Mouse (Mus musculus): ENCODE results near the gene Nlgn3.
"Not testable (repeated sequence)": the region's sequence is repeated elsewhere in the genome, so short reads cannot be mapped to it uniquely, and the experiment has no call there.

Nlgn3 gene

DNA sequence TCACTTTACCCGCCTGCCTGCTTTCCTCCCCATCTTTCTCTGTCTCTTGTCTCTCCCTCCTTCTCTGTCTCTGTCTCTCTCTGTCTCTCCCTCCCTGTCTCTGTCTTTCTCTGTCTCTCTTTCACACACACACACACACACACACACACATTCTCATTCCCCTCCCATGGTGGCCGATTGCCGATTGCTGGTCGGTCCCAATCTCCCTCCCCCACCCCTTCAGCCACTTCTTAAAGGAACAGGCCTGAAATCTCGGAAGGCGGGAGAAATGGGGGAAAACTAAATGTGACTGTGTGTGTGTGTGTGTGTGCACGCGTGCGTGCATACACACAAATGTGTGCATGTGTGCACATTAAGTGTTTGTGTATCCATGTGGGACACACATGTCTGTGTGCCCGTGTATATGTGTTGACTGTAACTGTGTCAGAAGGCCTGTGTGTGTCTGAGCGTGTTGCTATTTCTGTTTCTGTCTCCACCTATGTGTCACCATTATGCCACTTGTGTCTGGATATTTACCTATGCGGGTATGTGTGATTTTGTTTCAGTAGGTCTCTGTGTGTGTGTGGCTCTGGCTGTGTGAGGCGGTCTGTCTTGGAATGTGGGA is 1.6 kb downstream of the Nlgn3 start:
- no peak for DNase-seq

DNA sequence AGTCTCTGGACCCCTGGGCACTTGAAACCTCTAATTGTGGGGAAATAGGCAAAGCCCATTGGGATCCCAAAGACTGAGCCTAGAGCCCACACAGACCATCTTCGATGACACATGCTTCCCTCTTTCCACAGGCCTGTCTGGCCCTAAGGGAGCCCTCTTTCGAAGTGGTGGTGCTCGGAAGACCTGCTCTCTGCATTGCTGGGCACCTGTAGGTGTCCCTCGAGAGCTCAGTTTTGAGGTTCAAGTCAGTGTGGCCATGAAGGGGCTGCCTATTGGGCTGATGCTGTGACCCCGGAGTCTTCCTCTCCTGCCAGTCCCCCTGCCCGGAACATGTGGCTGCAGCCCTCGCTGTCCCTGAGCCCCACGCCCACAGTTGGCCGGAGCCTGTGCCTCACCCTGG is 2.7 kb downstream of the Nlgn3 start:
- no peak for DNase-seq

DNA sequence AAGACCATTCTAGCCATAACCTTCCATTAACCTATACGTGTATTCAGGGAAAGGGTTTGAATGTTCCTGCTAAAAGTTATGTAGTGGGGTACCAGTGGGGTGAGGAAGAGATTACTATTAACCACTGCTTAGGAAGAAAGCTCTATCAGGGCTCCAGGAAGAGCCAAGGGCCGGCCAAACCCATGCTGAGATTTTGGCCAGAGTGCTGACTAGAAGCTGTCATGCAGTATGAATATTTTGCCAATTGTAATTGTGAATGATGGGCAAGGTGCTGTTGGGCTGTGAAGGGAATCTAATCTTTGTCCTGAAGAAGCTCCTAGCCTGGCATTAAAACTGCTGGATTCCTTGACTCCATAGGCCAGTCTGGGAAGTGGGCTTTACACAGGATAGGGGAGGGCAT is 5.7 kb downstream of the Nlgn3 start:
- DNase-seq = no peak

DNA sequence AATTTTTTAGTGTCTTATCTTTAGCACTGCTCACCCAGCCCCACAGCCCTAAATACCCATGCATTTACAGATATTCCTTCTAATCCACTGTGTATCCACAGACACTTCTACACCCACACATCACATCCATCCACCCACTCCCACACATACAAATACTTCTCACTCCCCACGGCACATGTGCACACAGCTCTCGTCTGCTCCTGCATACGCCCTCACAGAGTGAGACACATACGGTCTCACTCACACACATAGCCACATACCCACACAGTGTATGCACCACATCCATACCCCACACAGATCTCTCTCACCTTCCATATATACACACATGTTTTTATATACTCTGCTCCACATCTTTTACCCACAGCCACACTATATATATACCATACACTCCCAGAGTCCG is 10.3 kb downstream of the Nlgn3 start:
- DNase-seq = no peak

DNA sequence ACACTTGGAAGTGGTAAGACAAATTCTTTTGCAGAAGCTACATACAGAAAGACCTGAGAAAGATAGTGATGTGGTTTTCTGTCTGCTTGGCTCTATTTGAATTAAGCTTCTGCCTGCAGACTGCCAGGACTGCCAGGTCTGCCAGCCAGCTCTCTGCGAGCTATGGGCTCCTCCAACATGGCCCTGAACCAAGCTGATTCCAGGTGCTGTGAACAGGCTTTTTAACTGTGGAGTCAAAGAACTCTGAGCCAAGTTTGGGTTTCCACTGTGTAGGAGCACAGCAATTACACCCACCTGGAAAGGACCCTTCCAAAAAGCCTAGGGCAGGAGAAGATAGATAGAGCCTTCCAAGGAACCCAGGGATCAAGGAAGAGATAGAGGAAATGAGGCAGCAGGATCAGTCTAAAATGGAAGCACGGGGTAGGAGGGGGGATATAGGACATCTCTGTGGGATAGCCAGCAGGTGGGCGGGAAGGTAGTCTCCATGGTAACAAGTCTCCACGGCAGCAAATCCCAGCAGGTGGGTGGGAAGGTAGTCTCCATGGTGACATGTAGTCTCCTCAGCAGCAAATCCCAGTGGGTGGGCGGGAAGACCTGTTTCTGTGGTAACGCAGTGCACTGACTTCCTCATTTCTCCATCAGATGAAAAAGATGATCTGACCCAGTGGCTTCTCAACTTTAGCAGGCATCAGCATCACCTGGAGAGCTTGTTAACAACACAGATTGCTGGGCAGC is 14.8 kb downstream of the Nlgn3 start:
- DNase-seq = no peak

DNA sequence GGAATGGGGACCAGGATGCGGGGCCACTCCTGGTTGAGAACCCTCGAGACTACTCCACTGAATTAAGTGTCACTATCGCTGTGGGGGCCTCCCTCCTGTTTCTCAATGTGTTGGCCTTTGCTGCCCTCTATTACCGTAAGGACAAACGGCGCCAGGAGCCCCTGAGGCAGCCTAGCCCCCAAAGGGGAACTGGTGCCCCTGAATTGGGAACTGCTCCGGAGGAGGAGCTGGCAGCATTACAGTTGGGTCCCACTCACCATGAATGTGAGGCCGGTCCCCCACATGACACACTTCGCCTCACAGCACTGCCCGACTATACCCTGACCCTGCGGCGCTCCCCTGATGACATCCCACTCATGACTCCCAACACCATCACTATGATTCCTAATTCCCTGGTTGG is 20.8 kb downstream of the Nlgn3 start:
- no peak for DNase-seq

DNA sequence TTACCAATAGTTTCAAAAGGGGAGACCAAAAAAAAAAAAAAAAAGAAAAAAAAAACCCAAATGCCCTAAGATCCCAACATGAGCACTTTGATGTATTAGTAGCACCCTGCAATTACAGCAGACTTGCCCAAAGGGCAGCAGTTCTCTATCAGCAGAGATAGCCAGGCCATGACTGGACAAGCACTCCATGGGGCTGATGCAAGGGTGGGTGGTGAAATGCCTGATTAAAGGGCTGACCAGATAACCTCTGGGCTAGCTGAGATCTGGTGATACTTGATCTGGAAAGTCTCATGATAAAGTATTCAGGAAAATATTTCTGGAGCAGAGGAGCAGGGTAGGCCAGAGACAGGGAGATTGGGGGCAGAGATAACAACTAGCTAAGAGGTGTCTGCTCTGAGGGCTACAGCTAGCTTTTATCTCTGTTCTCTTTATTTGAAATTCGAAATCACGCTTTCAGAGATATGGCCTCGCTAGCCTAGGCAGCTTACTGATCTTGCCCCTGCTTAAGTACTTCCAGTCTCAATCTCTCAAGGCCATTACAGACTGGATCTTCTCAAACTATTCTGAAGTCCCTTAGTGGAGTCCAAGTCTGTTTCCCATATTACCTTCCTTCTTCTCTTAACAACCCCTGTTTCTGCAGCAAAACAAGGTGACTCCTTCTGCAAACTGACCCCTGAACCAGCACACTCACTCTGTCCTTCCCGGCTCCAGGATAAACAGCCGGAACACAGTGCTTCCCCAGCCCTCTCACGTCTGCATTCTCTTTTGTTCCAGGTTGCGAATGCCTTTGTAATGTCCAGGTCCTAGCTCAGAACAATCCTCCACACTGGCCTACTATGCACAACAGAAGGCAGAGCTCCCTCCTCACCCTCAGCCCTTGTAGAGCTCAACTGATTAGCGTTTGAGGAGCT is 27.3 kb downstream of the Nlgn3 start:
- no peak for DNase-seq

DNA sequence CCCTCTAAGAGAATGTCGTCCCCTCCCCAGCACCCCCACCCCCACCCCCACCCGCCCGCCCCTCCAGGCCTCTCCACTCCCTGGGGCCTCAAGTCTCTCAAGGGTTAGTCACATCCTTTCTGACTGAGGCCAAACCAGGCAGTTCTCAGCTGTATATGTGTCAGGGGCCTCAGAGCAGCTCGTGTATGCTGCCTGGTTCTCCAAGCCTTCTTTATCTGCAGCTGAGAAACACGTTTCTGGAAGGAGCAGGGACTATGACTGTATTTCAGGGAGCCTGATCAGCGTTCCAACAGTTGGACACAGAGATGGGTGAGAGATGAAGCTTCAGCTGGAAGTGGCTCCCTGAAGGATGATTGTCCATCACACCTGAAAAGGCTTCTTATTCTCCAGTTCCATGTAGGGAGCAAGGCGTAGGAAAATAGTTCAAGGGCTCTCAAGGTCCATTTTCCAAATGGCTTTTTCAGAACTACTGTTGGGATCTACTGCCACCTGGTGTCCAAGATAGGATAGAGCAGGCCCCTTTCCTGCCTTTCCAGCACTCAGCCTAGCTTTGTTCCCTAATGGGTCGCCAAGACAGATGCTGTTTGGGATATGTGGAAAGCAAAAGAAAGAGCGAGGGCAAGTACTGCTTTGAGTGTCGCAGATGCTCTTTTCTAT is 30.5 kb downstream of the Nlgn3 start:
- DNase-seq = peak in 1 of 2 experiments; percentile 32

DNA sequence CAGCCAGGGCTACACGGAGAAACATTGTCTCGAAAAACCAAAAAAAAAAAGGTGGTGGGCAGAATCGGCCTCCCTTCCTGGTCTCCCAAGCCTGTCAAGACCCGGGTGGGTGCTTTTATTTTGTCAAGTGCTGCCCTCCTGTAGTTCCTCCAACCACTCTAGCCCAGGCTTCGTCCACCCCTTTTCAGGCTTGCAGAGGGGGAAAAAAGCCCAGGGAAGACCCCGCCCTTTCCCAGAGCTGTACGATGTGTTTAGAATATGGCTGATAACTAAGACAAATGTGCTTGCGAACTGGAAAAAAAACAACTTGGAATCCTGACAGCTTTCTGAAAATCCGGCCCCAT is 33.0 kb downstream of the Nlgn3 start:
- DNase-seq = no peak

DNA sequence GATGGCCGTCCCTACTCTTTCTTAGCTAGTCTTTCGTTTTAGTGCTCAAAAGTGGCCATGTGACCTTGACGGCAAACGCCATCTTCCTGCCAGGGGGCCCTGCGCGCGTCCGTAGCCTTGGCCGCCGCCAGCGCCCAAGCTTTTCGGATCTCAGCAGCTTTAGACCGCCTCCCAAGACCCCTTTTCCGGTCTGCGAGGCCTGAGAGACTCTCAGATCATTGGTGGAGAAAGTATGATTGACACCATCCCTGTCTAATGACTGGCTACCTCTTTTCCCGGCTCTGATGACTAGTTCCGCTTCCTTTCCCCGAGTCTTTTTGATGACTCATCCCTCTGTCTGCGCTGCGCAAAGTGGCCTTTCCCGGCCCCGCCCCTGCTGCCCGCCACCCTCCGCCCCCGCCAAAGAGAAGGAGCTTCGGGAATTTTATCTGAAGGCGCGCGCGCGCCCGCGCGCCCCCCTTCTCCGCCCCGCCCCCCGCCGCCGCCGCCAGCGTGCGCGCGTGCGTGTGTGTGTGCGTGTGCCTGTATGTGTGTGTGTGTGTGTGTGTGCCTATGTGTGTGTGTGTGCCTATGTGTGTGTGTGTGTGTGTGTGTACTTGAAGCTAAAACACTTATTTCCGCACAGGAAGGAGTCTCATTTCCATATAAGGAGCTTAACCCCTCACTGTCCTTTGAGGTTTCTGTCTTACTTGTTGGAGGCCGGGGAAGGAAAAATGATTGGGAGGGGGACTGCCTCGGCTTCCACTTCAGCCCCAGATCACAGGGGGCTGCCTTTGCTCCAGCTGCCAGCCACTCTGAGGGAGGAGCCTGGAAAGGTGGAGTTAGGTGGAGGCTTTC is 33.6 kb downstream of the Nlgn3 start:
- DNase-seq = peak; percentile 63 to 73

DNA sequence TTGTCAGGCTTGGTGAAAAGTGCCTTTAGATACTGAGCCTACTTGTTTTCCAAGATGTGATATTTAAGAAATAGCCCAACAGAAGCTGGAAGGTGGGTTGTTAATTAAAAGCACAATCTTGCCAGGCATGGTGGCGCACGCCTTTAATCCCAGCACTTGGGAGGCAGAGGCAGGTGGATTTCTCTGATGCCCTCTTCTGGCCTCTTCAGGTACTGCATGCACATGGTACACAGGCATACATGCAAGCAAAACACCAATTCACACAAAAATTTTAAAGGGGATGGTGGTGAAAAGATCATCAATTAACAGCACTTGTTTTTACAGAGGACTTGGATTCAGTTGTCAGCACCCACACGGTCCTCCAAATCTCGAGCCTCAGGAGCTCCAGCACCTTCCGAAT is 35.6 kb downstream of the Nlgn3 start:
- peak in 1 of 2 experiments; percentile 21 for DNase-seq

DNA sequence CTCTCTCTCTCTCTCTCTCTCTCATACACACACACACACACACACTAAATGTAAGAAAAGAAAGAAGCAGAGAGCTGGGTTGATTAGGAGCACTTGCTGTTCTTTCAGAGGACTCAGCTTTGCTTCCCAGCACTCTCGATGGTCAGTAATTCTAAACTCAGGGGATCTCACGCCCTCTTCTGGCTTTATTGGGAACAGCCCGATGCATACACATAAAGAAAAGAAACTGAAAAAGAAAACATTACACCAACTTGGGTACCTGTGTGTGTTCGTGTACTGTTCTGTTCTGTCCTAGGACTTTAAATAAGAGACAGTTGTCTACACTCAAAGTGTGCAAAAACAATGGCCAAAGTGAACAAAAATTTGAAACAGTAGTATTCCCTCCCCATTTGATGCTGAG is 39.7 kb downstream of the Nlgn3 start:
- no peak for DNase-seq

DNA sequence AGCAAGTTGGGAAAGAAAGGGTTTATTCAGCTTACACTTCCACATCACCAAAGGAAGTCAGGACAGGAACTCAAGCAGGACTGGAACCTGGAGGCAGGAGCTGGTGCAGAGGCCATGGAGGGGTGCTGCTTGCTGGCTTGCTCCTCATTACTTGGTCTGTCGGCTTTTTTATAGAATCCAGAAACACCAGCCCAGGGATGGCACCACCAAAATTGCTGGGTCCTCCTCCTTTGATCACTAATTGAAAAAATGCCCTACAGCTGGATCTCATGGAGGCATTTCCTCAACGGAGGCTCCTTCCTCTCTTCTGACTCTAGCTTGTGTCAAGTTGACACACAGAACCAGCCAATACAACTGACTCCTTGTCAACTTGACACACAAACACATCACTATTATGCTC is 43.9 kb downstream of the Nlgn3 start:
- DNase-seq = not testable (repeated sequence)

DNA sequence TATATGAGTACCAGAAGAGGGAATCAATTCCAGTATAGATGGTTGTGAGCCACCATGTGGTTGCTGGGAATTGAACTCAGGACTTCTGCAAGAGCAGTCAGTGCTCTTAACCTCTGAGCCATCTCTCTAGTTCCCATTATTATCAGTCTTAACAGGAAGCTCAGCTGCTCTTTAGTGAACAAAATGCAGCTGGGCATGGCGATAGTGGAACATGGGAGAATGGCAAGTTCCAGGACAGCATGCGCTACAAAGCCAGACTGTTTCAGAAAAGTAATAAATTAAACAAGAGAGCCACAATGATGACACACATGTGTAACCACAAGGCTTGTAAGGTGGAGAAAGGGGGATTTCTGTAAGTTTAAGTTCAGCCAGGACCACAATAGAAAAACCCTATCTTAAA is 46.5 kb downstream of the Nlgn3 start:
- DNase-seq = no peak

DNA sequence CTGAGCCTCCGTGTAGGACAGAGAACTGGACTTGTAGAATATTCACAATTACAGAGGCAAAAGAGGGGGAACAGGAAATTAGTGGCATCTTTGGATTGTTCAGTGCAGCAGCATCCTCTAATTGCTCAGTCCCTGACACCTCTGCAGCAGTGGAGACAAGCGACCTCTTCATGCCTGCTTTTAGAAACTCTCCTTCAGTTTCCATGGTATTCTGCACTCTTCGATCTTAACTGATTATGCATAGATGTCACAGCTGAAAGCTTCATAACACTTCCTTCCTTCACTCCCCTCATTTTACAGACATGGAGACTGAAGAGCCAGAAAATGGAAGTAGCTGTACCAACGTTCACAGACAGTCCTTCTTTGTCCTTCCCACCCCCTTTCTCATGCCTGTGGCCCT is 47.5 kb downstream of the Nlgn3 start:
- no peak for DNase-seq

DNA sequence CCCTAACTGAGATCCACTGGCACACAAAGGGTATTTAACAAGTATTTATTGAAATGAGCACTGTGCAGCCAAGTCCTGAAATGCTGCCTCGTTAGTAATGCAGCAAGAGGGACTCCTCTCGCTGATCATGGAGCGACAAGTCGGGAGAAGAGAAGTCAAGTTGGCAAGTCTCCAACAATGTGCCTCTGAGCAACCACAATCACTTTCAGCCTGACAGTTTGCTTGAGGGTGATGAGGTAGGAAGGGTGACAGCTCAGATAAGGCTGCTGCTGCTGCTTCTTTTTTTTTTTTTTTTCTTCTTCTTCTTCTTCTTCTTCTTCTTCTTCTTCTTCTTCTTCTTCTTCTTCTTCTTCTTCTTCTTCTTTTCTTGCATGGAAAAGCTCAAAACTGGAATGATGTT is 52.2 kb downstream of the Nlgn3 start:
- no peak for DNase-seq

DNA sequence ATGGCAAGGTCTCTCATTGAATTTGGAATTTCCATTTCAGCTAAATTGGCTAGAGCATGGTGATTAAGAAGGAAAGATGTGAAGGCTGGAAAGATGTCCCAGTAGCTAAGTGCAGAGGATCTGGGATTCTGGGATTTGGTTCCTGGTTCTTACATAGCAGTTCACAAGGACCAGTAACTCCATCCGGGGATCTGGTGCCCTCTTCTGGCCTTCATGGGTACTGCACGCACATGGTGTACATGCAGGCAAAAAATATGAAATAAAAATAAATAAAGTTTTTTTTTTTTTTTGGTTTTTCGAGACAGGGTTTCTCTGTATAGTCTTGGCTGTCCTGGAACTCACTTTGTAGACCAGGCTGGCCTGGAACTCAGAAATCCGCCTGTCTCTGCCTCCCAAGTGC is 59.9 kb downstream of the Nlgn3 start:
- not testable (repeated sequence) for DNase-seq

DNA sequence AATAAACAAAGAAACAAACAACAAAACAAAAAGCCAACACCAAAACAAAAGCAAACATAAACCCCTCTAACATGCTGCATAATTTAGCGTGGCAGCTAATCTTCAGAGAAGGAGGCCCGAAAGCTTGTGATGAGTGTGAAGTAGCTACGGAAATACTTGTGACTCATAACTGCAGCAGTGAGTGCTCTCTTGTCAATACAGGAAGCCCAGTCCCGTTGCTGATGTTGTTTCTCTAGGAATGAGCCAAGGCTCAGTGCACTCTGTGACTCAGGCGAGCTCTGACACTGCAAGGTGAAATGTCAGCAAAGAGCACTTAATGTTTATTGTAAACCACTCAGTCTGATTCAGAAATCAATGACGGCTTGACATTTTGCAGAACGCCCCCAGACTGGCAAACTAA is 70.0 kb downstream of the Nlgn3 start:
- DNase-seq = no peak

DNA sequence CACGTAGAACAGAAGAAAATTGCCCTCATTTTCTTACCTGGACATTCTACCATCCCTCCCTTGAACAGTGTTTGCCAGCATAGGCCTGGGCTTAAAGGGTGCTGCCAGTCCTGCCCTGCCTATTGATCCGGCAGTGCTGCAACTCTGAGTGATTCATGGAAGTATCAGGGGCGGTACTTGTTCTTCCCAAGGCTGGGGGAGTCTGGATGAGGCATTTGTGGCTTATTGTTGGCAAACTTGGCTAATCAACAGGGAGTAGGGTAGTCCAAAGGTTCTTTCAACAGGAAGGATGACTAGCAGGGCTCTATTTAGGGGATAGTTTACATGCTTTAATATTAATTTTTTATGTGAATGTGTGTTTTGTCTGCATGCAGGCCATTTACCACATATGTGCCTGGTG is 71.6 kb downstream of the Nlgn3 start:
- DNase-seq = no peak

DNA sequence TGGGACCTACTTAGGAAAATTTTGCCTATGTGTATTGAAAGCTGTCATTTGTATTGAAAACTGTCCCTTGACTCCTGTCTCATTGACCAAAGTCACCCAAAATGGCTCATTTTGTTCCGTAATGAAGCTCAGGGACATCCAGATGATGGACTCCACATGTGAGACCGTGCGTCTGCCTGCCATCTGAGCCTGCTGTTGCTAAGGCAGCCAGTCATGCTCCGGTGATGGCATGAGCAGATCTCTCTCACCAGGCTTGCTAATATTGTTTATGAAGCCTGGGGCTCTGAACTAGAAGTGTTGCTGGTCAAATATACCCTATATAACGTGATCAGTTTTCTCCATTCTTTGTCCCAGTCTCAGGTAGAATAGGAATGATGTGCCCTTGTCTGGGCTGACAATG is 74.0 kb downstream of the Nlgn3 start:
- DNase-seq = no peak
